Mouse (Mus musculus) cortical plate, adult 2 months (tissue): ENCODE data around the gene Ccdc80.

ENCODE experiments used
- CTCF ChIP-seq: fragments of 200-500 bp; IDR thresholded peaks from 2 replicates; pipeline ENCODE4 v1.5.1; 2011; ENCODE audit warnings: mild to moderate bottlenecking, control low read depth, low read length; ENCODE audit not compliant: insufficient read depth; ENCODE audit errors: extremely low read depth
- POLR2A ChIP-seq: fragments of 200-500 bp; IDR thresholded peaks from 2 replicates; pipeline ENCODE4 v1.6.1; 2011; ENCODE audit warnings: mild to moderate bottlenecking, low read length, control low read depth; ENCODE audit not compliant: insufficient read depth; ENCODE audit errors: extremely low read depth

DNA sequence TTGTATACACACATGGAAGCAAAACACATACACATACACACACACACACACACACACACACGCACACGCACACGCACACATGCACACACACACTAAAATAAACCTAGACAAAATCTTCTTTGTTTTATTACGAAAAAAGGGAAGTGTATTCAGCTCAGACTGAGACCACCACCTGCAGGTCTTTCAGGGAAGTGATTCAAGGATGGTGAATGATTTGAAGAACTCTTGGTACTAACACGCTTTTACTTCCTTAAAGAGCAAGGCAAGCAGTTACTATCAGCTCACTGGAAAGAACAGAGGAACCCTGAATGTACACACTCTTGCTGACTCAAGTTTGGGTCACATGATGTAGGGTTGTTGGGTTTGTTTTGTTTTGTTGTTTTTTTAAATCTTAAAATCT lies 49.4 kb downstream of the Ccdc80 start:
- TF ChIP-seq CTCF = 0 out of 2 replicates have a peak, but pooled peaks have one; percentile 6
- no peak for TF ChIP-seq POLR2A
